Mouse (Mus musculus): Measurements from ENCODE around the gene Ipo13. TPM values are rescaled to one million over a fixed set of nuclear protein-coding genes. Genes with fewer than 3 reads are reported as not detected.

The Ipo13 gene
- polyA plus RNA-seq, 1 experiment: 183 TPM

DNA sequence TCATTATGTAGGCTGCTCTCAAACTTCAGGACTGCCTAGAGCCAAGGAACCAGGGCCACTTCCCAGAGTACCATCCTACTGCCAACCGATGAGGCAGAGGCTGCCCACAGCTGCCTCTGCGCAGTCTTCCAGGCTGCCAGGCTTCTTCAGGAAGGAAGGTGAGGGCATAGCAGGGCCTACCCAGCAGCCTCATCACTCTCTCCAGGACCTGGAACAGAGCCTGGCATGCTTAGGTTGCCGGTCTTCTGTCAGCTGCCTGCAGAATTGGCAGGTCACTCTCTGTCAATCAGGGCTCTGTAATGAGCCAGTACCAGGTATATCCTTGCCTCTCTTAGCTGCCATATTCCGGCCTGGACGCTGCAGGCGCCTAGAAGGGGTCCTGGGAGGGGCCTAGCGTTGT lies 64.6 kb downstream of the Ipo13 start:
- no peak overlapping the region for H3K4me3 ChIP-seq (replicated peaks; ENCODE audit: insufficient read depth, low read depth, low read length)
- no peak for TF ChIP-seq CTCF (IDR thresholded peaks at IDR 0.05; ENCODE audit: borderline replicate concordance, insufficient read depth, low read depth, low read length)
- no peak for TF ChIP-seq POLR2A (IDR thresholded peaks at IDR 0.05; ENCODE audit: borderline replicate concordance, insufficient read depth, low read length)

GRCm38 (mm10) chr4:117849506-117849905 lies 65.3 kb downstream of the Ipo13 start:
- Histone ChIP-seq H3K27ac (ENCODE audit: insufficient read depth, low read length) (peak overlapping the region; percentile 29; the same call in 1 of the 2 replicates), H3K4me3 (replicated peaks; ENCODE audit: insufficient read depth, low read depth, low read length) (no peak overlapping the region)
- 64% methylated on average over 5 of the region's 5 CpGs for WGBS

More for the DNA sequence above, 64.6 kb downstream of the Ipo13 start:
- peak overlapping the region; percentile 3; the same call in 1 of the 2 replicates for H3K27ac ChIP-seq (ENCODE audit: insufficient read depth, low read length)
- peaks cover 19% of the 10 kb centered on the region for H3K4me1 ChIP-seq (ENCODE audit: control insufficient read depth, insufficient read depth, low read length)
- DNase-seq: peak; percentile 42 to 65
- no peaks in the 10 kb centered on the region for H3K27me3 ChIP-seq (ENCODE audit: control insufficient read depth, insufficient read depth, low read length)
- 18% methylated on average over 7 of the region's 7 CpGs for WGBS

DNA sequence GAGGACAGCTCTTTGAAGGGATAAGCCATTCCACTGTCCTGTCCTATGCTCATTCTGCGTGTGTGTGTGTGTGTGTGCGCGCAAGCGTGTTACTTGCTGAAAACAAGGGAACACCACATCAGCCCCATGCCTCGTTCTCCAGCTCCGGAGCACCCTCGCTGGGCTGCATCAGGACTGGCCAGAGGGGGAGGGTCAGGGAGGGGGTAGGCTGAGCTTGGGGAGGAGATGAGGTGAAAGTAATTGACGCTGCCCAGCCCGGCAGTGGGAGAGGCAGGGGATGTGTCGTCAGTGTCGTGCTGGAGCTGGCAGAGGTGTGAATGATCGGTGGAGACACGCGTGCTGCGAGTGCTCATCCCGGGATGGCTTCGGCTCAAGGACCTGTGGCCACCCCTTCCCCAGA lies 65.7 kb downstream of the Ipo13 start:
- Histone ChIP-seq H3K4me3 (replicated peaks; ENCODE audit: insufficient read depth, low read depth, low read length) (no peak overlapping the region), H3K4me1 (ENCODE audit: control insufficient read depth, insufficient read depth, low read length) (peaks cover 19% of the 10 kb centered on the region), H3K27ac (ENCODE audit: insufficient read depth, low read length) (peak overlapping the region; percentile 29; the same call in 1 of the 2 replicates), H3K27me3 (ENCODE audit: control insufficient read depth, insufficient read depth, low read length) (no peaks in the 10 kb centered on the region)
- WGBS: 71% methylated on average over 17 of the region's 17 CpGs
- TF ChIP-seq CTCF (IDR thresholded peaks at IDR 0.05; ENCODE audit: borderline replicate concordance, insufficient read depth, low read depth, low read length) (no peak), POLR2A (IDR thresholded peaks at IDR 0.05; ENCODE audit: borderline replicate concordance, insufficient read depth, low read length) (no peak)
- DNase-seq: peak in 1 of 2 experiments; percentile 24

More at GRCm38 (mm10) chr4:117849506-117849905, 65.3 kb downstream of the Ipo13 start:
- Histone ChIP-seq H3K27me3 (ENCODE audit: control insufficient read depth, insufficient read depth, low read length) (no peaks in the 10 kb centered on the region), H3K4me1 (ENCODE audit: control insufficient read depth, insufficient read depth, low read length) (peaks cover 19% of the 10 kb centered on the region)
- DNase-seq: peak in 1 of 2 experiments; percentile 45
- TF ChIP-seq POLR2A (IDR thresholded peaks at IDR 0.05; ENCODE audit: borderline replicate concordance, insufficient read depth, low read length) (no peak), CTCF (IDR thresholded peaks at IDR 0.05; ENCODE audit: borderline replicate concordance, insufficient read depth, low read depth, low read length) (no peak)

GRCm38 (mm10) chr4:117847011-117847410 lies 67.8 kb downstream of the Ipo13 start:
- WGBS: 46% methylated on average over 2 of the region's 2 CpGs
- Histone ChIP-seq H3K27ac (ENCODE audit: insufficient read depth, low read length) (no peak overlapping the region), H3K27me3 (ENCODE audit: control insufficient read depth, insufficient read depth, low read length) (no peaks in the 10 kb centered on the region), H3K4me3 (replicated peaks; ENCODE audit: insufficient read depth, low read depth, low read length) (no peak overlapping the region), H3K4me1 (ENCODE audit: control insufficient read depth, insufficient read depth, low read length) (peaks cover 19% of the 10 kb centered on the region)
- peak in 1 of 2 experiments; percentile 52 for DNase-seq
- TF ChIP-seq POLR2A (IDR thresholded peaks at IDR 0.05; ENCODE audit: borderline replicate concordance, insufficient read depth, low read length): no peak
- TF ChIP-seq CTCF (IDR thresholded peaks at IDR 0.05; ENCODE audit: borderline replicate concordance, insufficient read depth, low read depth, low read length): no peak

DNA sequence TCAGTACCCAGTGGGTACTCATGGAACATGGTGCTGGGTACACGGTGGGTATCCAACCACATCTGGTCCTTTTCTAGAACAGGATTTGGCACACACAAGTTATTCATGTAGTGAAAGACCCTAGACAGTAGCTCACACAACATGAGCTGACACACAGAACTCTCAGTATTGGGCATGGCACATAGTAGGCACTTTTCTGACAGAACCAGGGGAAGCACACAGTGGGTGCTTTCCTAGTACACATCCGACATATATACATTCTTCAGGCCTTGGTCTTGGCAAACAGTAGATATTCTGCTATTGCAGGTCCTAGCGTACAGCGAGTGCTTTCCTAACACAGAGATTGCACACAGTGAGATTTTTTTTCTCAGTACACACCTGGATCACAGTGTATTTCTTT lies 68.5 kb downstream of the Ipo13 start:
- DNase-seq: no peak
- H3K4me1 ChIP-seq (ENCODE audit: control insufficient read depth, insufficient read depth, low read length): peaks cover 19% of the 10 kb centered on the region
- no peaks in the 10 kb centered on the region for H3K27me3 ChIP-seq (ENCODE audit: control insufficient read depth, insufficient read depth, low read length)
- TF ChIP-seq CTCF (IDR thresholded peaks at IDR 0.05; ENCODE audit: borderline replicate concordance, insufficient read depth, low read depth, low read length) (no peak), POLR2A (IDR thresholded peaks at IDR 0.05; ENCODE audit: borderline replicate concordance, insufficient read depth, low read length) (no peak)
- WGBS: 91% methylated on average over 4 of the region's 4 CpGs
- no peak overlapping the region for H3K4me3 ChIP-seq (replicated peaks; ENCODE audit: insufficient read depth, low read depth, low read length)
- no peak overlapping the region; the same call in 1 of the 2 replicates for H3K27ac ChIP-seq (ENCODE audit: insufficient read depth, low read length)

GRCm38 (mm10) chr4:117845316-117845715 lies 69.5 kb downstream of the Ipo13 start:
- Histone ChIP-seq H3K4me1 (ENCODE audit: control insufficient read depth, insufficient read depth, low read length) (peaks cover 15% of the 10 kb centered on the region), H3K27ac (ENCODE audit: insufficient read depth, low read length) (no peak overlapping the region), H3K4me3 (replicated peaks; ENCODE audit: insufficient read depth, low read depth, low read length) (no peak overlapping the region), H3K27me3 (ENCODE audit: control insufficient read depth, insufficient read depth, low read length) (no peaks in the 10 kb centered on the region)
- no peak for DNase-seq
- WGBS: 33% methylated on average over 11 of the region's 11 CpGs
- TF ChIP-seq POLR2A (IDR thresholded peaks at IDR 0.05; ENCODE audit: borderline replicate concordance, insufficient read depth, low read length): no peak
- no peak for TF ChIP-seq CTCF (IDR thresholded peaks at IDR 0.05; ENCODE audit: borderline replicate concordance, insufficient read depth, low read depth, low read length)

Other genes starting within 250 kb of the Ipo13 start
- 48.7 and 53.5 TPM in 2 replicates for gene Dmap1, start 232.7 kb downstream of the Ipo13 start, polyA plus RNA-seq (2012; rRNA removed)
- gene Gm12845, start 190.6 kb downstream of the Ipo13 start, polyA plus RNA-seq (2012; rRNA removed): not detected in 2 replicates
- gene Klf17, start 149.4 kb downstream of the Ipo13 start, polyA plus RNA-seq (2012; rRNA removed): not detected in 2 replicates
- gene Slc6a9, start 80.5 kb downstream of the Ipo13 start, polyA plus RNA-seq (2012; rRNA removed): 178 and 197 TPM in 2 replicates
- gene Ccdc24, start 42.4 kb downstream of the Ipo13 start, polyA plus RNA-seq (2012; rRNA removed): 1.8 and 3.4 TPM in 2 replicates
- gene B4galt2, start 31.5 kb downstream of the Ipo13 start, polyA plus RNA-seq (2012; rRNA removed): 41.0 and 42.0 TPM in 2 replicates
- 669 and 676 TPM in 2 replicates for gene Atp6v0b, start 27.7 kb downstream of the Ipo13 start, polyA plus RNA-seq (2012; rRNA removed)
- gene Dph2, start 23.0 kb downstream of the Ipo13 start, polyA plus RNA-seq (2012; rRNA removed): 16.6 and 18.0 TPM in 2 replicates
- 0.38 and 0.40 TPM in 2 replicates for gene Artn, start 14.8 kb upstream of the Ipo13 start, polyA plus RNA-seq (2012; rRNA removed)
- gene St3gal3, start 219.9 kb upstream of the Ipo13 start, polyA plus RNA-seq (2012; rRNA removed): 68.3 and 71.2 TPM in 2 replicates

Measured in cerebellum, adult 2 months (tissue).